Mouse (Mus musculus) limb, embryonic 12.5 days (tissue): ENCODE results near the gene Spsb1. TPM values are rescaled to one million over a fixed set of nuclear protein-coding genes. Genes with fewer than 3 reads are reported as not detected.

Source experiments
- ATAC-seq: fragments of 200-750 bp; cut with Nextera tagmentation; 2 replicates; pipeline ENCODE4 v1.8.0; 2017; ENCODE audit warnings: low read depth, moderate TSS enrichment; ENCODE audit not compliant: insufficient number of reproducible peaks, insufficient read depth, low FRiP score, low TSS enrichment
- H3K27ac ChIP-seq: fragments of 300-500 bp; sonication (generic); 2 replicates; pipeline ENCODE4 v1.5.1; 2016; ENCODE audit warnings: mild to moderate bottlenecking, moderate library complexity
- H3K27me3 ChIP-seq: fragments of 300-500 bp; sonication (generic); 2 replicates; pipeline ENCODE4 v1.6.1; 2016; ENCODE audit warnings: mild to moderate bottlenecking, moderate library complexity
- H3K36me3 ChIP-seq: fragments of 300-500 bp; sonication (generic); 2 replicates; pipeline ENCODE4 v1.6.1; 2016; ENCODE audit warnings: mild to moderate bottlenecking, moderate library complexity
- H3K4me1 ChIP-seq: fragments of 300-500 bp; sonication (generic); replicated peaks from 2 replicates; pipeline ENCODE4 v1.6.1; 2016
- H3K4me2 ChIP-seq: fragments of 300-500 bp; sonication (generic); 2 replicates; pipeline ENCODE4 v1.6.1; 2016; ENCODE audit warnings: mild to moderate bottlenecking, moderate library complexity
- H3K4me3 ChIP-seq: fragments of 300-500 bp; sonication (generic); replicated peaks from 2 replicates; pipeline ENCODE4 v1.5.1; 2016; ENCODE audit warnings: mild to moderate bottlenecking
- H3K9ac ChIP-seq: fragments of 300-500 bp; sonication (generic); replicated peaks from 2 replicates; pipeline ENCODE4 v1.6.1; 2016; ENCODE audit warnings: mild to moderate bottlenecking, moderate library complexity
- H3K9me3 ChIP-seq: fragments of 300-500 bp; sonication (generic); 2 replicates; pipeline ENCODE4 v1.6.1; 2016; ENCODE audit warnings: mild to moderate bottlenecking, moderate library complexity
- WGBS: fragments of 180-500 bp; shearing (Covaris S2); methylation state at CpG from one replicate; pipeline ENCODE4 v1.1.7; 2016; 5-methylcytosine and 5-hydroxymethylcytosine counted together
- polyA plus RNA-seq: library from polyadenylated mRNA; unstranded; fragments of >200 nt; fragmentation: Nextera tagmentation; extraction: Ambion mirVana; gene quantifications from 2 replicates; pipeline ENCODE4 v1.2.1, GENCODE M21; 2016

The Spsb1 gene
- polyA plus RNA-seq, 1 experiment from 2014 or later, result 19.1 TPM

DNA sequence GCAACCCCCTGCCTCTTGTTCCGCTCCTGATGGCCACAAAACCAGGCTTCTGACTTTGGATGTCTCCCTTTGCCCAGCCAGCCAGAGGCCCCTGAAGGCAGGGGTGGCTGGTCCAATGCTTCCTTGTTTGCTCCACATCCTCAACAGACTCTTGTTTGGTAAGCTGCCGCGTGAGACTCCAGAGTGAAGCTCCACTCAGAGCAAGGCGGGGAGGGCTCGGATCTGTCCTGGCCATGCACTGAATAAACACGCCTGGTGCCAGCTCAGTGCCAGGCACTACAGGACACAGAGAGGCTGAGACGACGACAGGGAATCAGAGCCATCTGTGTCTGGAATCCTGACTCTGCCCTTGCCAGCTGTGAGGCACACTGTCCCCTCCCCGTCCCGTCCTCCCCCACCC lies 70.9 kb downstream of the Spsb1 start:
- Histone ChIP-seq H3K36me3 (no peaks in the 10 kb centered on the region), H3K27ac (no peak overlapping the region), H3K27me3 (no peaks in the 10 kb centered on the region), H3K4me2 (no peak overlapping the region), H3K4me3 (no peak overlapping the region), H3K9me3 (no peaks in the 10 kb centered on the region), H3K4me1 (peaks cover 33% of the 10 kb centered on the region), H3K9ac (no peak overlapping the region)
- whole genome bisulfite sequencing, result 83% methylated on average over 10 of the region's 10 CpGs
- no peak for ATAC-seq

DNA sequence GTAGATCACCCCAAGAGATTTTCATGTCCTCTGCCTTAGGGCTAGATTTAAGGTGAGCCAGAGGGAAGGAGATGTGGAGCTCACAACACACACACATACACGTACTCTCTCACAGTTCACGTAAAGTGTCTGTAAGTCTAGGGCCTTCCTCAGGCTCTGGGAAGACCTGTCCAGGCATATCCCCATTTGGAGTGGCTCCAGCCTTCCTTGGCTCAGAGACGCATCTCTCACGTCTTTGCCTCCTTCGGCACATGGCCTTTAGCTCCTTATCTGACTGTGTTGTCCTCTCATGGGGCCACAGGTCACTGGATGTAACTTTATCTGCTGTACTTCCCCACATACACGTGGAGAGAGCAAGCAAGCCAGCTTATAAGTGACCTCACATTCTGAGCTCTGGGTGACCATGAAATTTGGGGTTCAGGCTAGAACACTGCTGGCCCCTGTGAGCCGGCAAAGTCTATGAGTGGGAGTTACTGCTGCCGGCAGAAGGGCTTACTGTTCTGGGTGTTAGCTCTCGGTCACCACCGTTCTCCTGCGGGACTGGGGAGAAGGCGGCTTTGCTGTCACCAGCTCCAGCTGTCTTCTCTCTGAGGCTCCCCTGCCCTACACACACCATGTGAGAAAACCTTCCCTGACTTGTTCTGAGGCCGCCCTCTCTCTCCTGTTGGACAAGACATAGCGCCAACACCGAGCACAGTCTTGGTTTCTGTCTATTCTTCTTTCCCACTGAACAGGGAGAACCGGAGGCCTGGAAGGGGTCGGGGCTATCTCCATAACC lies 72.5 kb downstream of the Spsb1 start:
- ATAC-seq, result no peak
- peaks cover 35% of the 10 kb centered on the region for H3K4me1 ChIP-seq
- WGBS, result 80% methylated on average over 17 of the region's 17 CpGs
- H3K9ac ChIP-seq, result no peak overlapping the region
- H3K4me2 ChIP-seq, result no peak overlapping the region
- H3K27ac ChIP-seq, result no peak overlapping the region; the same call in 1 of the 2 replicates
- H3K9me3 ChIP-seq, result no peaks in the 10 kb centered on the region
- no peak overlapping the region for H3K4me3 ChIP-seq
- no peaks in the 10 kb centered on the region for H3K27me3 ChIP-seq
- no peaks in the 10 kb centered on the region for H3K36me3 ChIP-seq

DNA sequence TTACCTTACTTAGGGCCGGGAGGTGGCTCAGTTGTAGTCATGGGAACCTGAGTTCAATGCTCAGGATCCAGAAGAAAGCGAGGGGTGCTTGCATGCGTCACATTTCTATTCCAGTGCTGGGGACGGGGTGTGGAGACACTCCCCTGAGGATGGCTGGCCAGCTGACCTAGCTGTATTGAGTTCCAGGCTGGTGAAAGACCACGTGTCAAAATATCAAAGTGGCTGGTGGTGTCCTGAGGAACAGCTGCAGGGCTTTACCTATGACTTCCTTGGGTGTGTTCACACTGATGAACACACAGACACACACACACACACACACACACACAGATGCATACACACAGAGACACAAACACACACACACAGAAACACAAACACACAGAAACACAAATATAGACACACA lies 73.9 kb downstream of the Spsb1 start:
- H3K27ac ChIP-seq, result no peak overlapping the region
- no peak overlapping the region for H3K9ac ChIP-seq
- no peaks in the 10 kb centered on the region for H3K9me3 ChIP-seq
- H3K4me2 ChIP-seq, result no peak overlapping the region
- no peak overlapping the region for H3K4me3 ChIP-seq
- H3K36me3 ChIP-seq, result no peaks in the 10 kb centered on the region
- H3K27me3 ChIP-seq, result no peaks in the 10 kb centered on the region
- no peak for ATAC-seq
- 77% methylated on average over 5 of the region's 5 CpGs for WGBS
- H3K4me1 ChIP-seq, result peaks cover 37% of the 10 kb centered on the region

DNA sequence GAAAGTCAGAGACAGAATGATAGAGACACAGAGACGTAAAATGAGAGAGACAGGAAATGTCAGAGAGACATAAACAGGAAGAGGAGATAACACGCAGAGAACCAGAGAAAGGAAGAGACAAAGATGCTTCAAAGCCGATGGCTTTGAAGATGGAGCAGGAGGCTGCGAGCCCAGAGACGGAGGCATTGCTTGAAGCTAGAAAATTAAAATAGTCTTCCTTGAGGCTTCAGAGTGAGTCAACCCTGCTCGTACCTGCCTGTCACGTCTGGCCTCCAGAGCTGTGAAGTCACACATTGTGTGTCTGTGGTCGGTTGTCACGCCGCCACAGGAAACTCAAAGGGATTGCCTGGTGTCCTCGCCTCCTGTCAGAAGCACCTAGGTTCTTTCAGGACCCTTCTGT lies 74.9 kb downstream of the Spsb1 start:
- 82% methylated on average over 11 of the region's 11 CpGs for WGBS
- H3K9ac ChIP-seq, result no peak overlapping the region
- no peak for ATAC-seq

DNA sequence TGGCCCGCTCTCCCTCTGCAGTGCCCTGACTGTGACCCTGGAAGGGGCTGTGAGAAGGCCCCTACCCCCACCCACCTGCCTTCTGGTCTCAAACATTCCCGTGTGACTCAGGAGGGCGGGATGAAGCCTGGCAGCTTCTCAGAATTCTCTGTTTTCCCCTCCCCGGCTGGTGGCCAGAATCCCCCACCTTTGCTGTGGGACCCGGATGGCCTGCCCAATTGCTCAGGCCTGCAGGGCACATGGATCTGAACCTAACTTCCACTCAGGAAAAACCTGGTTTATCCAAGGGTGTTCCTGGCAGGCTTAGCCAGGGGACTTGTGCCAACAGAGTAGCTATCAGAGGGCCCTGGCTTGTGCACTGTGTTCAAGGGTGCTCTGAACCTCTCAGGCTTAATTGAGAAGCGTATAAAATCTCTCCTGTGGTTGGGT lies 76.8 kb downstream of the Spsb1 start:
- Histone ChIP-seq H3K27ac (peak overlapping the region; percentile 89), H3K4me1 (peaks cover 62% of the 10 kb centered on the region), H3K9ac (no peak overlapping the region), H3K4me3 (no peak overlapping the region), H3K4me2 (no peak overlapping the region), H3K36me3 (no peaks in the 10 kb centered on the region), H3K9me3 (no peaks in the 10 kb centered on the region), H3K27me3 (no peaks in the 10 kb centered on the region)
- WGBS, result 44% methylated on average over 6 of the region's 6 CpGs
- peak; percentile 14; the same call in 1 of the 2 replicates for ATAC-seq

More for the DNA sequence above, 74.9 kb downstream of the Spsb1 start:
- H3K4me3 ChIP-seq, result no peak overlapping the region
- no peaks in the 10 kb centered on the region for H3K36me3 ChIP-seq
- no peaks in the 10 kb centered on the region for H3K27me3 ChIP-seq
- H3K27ac ChIP-seq, result no peak overlapping the region
- no peak overlapping the region for H3K4me2 ChIP-seq
- no peaks in the 10 kb centered on the region for H3K9me3 ChIP-seq
- H3K4me1 ChIP-seq, result peaks cover 46% of the 10 kb centered on the region

DNA sequence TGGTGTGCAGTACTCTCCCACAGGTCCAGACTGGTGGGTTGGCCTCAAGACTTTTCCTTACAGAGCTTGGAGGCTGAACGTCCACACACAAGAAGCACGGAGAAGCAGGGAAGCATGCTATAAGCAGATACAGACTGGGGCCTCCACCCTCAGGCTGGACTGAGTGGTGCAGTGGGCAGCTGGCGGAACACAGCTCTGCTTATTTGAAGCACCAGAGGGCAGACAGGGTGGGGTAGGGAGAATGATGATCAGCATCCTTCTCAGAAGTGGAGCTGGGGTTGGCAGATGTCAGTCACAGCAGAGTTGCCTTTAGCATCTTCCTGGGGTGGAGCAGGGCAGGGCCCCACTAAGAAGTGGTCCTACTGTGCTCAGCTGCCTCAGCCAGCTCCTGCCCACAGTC lies 77.6 kb downstream of the Spsb1 start:
- Histone ChIP-seq H3K9ac (no peak overlapping the region), H3K9me3 (no peaks in the 10 kb centered on the region), H3K27ac (peak overlapping the region; percentile 89), H3K4me1 (peaks cover 62% of the 10 kb centered on the region), H3K4me3 (no peak overlapping the region), H3K4me2 (no peak overlapping the region), H3K27me3 (no peaks in the 10 kb centered on the region), H3K36me3 (no peaks in the 10 kb centered on the region)
- no peak for ATAC-seq
- WGBS, result 41% methylated on average over 3 of the region's 3 CpGs

DNA sequence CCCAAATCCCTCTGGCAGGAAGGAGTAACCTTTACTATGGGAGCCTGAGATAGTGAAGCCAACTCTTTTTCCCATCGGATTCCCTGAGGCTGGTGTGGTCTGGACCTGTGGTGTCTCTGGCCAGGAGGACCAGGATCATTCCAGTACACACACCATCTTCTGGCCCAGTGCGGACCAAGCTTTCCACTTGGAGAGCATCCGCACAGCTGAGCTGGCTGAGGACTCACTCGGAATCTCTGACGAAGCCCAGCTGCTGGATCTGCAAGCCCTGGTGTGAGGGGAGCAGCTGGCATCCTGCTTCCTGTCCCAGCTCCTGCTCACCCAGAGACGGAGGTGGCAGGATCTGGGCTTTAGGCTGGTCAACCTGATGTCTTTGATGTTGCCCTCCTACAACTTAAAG lies 78.1 kb downstream of the Spsb1 start:
- peak overlapping the region; percentile 89 for H3K27ac ChIP-seq
- 0 out of 2 replicates have a peak, but pooled peaks have one; percentile 7 for ATAC-seq
- H3K4me3 ChIP-seq, result no peak overlapping the region
- H3K9me3 ChIP-seq, result no peaks in the 10 kb centered on the region
- peaks cover 65% of the 10 kb centered on the region for H3K4me1 ChIP-seq
- H3K4me2 ChIP-seq, result peak overlapping the region; percentile 33; the same call in 1 of the 2 replicates
- H3K36me3 ChIP-seq, result no peaks in the 10 kb centered on the region
- WGBS, result 50% methylated on average over 6 of the region's 6 CpGs
- H3K9ac ChIP-seq, result 0 out of 2 replicates have a peak overlapping the region, but pooled peaks have one; percentile 32
- no peaks in the 10 kb centered on the region for H3K27me3 ChIP-seq

DNA sequence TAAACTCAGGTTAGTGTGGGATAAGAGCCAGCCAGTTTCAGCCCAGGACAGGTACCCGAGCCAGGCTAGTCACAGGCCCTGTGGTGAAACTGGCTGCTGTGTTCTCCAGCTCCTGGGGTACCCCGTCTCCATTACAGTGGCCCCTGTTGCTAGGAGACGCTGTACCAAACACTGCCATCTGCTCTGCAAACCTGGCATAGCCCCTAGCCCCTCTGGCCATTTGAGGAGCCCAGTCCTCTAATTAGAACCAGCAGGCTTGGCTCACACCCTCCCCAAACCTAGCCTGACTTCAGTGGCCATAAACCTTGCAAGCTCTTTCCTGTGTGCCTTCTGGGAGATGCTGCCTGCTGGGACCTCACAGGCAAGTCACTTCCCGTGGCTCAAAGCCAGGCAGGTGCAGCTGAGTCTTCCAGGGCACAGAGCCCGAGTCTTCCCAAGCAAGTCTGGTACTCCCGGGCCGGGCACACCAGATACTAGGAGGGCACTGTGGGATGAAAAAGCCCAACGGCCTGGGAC lies 78.8 kb downstream of the Spsb1 start:
- WGBS, result 23% methylated on average over 8 of the region's 8 CpGs
- no peaks in the 10 kb centered on the region for H3K27me3 ChIP-seq
- H3K4me1 ChIP-seq, result peaks cover 68% of the 10 kb centered on the region
- H3K4me2 ChIP-seq, result peak overlapping the region; percentile 33
- H3K27ac ChIP-seq, result peak overlapping the region; percentile 89
- H3K9me3 ChIP-seq, result no peaks in the 10 kb centered on the region
- H3K4me3 ChIP-seq, result no peak overlapping the region
- peak; percentile 72 for ATAC-seq
- peak overlapping the region; percentile 31; the same call in 1 of the 2 replicates for H3K9ac ChIP-seq
- no peaks in the 10 kb centered on the region for H3K36me3 ChIP-seq

DNA sequence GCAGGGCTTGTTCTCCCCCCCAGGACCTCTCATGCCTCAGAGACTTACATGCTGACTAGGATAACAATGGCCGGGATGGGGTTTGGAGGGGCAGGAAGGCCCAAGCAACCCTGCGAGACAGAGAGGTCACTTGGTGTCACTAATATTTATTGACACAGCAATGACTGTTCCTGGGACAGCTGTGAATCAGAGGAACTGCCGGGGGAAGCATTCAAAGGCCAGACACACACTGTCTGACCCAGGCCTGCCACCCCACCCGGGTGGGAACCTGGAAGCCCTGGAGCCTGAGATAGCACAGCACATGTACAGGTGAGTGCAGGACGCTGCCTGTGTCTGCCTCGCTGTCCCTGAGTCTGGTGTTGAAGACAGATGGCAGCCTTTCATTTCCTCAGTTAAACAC lies 79.5 kb downstream of the Spsb1 start:
- H3K4me2 ChIP-seq, result 0 out of 2 replicates have a peak overlapping the region, but pooled peaks have one; percentile 33
- H3K36me3 ChIP-seq, result no peaks in the 10 kb centered on the region
- 0 out of 2 replicates have a peak, but pooled peaks have one; percentile 2 for ATAC-seq
- H3K27me3 ChIP-seq, result no peaks in the 10 kb centered on the region
- 0 out of 2 replicates have a peak, but pooled peaks cover 3% of the 10 kb centered on the region for H3K9me3 ChIP-seq
- H3K4me1 ChIP-seq, result peaks cover 70% of the 10 kb centered on the region
- WGBS, result 15% methylated on average over 6 of the region's 6 CpGs
- H3K4me3 ChIP-seq, result no peak overlapping the region
- no peak overlapping the region for H3K9ac ChIP-seq
- H3K27ac ChIP-seq, result peak overlapping the region; percentile 89

DNA sequence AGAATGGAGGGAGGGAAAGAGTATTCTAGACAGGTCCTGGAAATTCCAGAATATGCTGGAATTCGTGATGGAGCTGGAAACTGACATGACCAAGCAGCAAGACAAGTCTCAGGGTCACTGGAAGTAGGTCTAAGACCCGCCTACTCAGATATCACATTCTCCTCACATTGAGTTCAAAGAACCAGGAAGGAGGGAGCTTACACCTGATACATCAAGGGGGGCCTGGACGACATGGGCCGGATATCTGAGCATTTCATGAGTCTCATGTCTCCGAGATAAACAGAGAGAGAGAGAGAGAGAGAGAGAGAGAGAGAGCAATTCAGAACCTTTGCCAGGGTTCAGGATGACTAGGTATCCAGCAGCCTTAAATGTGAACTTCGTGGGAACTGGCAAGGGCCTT lies 82.6 kb downstream of the Spsb1 start:
- Histone ChIP-seq H3K4me2 (no peak overlapping the region), H3K36me3 (no peaks in the 10 kb centered on the region), H3K4me1 (peaks cover 60% of the 10 kb centered on the region), H3K27me3 (no peaks in the 10 kb centered on the region; the same call in 1 of the 2 replicates), H3K9me3 (0 out of 2 replicates have a peak, but pooled peaks cover 3% of the 10 kb centered on the region), H3K4me3 (no peak overlapping the region), H3K27ac (no peak overlapping the region), H3K9ac (no peak overlapping the region)
- no peak for ATAC-seq
- 74% methylated on average over 6 of the region's 6 CpGs for WGBS

DNA sequence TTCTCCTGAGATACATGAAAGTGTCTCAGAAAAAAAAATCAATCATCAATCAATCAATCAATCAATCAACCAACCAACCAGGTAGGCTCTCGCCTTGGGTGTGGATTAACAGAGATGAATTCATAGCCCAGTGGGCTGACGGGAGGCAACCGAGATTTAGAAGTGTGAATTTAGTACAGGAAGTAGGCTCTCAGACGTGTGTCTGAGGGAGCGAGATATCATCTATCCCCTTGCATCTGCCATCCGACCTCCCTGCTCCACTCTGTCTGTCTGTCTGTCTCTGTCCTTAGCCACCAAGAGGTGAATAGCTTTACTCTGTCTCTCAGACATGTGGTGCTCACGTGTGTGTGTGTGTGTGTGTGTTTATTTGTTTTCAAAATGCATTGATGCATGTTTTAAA lies 83.3 kb downstream of the Spsb1 start:
- Histone ChIP-seq H3K9ac (no peak overlapping the region), H3K36me3 (no peaks in the 10 kb centered on the region), H3K4me3 (no peak overlapping the region), H3K4me1 (peaks cover 53% of the 10 kb centered on the region), H3K4me2 (no peak overlapping the region), H3K27me3 (no peaks in the 10 kb centered on the region; the same call in 1 of the 2 replicates), H3K27ac (no peak overlapping the region), H3K9me3 (0 out of 2 replicates have a peak, but pooled peaks cover 3% of the 10 kb centered on the region)
- ATAC-seq, result no peak
- 67% methylated on average over 7 of the region's 7 CpGs for WGBS
